13 mouse cellular contexts compared by ENCODE assay signal in genomic region chr2:166654875-166655274, GRCm38 (mm10).
"Had no signal": no experiment of that assay in that cellular context is flagged by ENCODE, and none has a peak within 500 bp of the region (broad histone marks: within the 10 kb centered on the region; RNA-seq: fewer than 3 reads in every experiment).

No protein-coding gene starts in this region.

- H3K9ac ChIP-seq: kidney, embryonic 15.5 days; limb, embryonic 15.5 days; liver, embryonic 12.5 days; lung, embryonic 14.5 days; midbrain, embryonic 12.5 days; neural tube, embryonic 12.5 days had no signal

- H3K36me3 ChIP-seq: kidney, embryonic 15.5 days; limb, embryonic 15.5 days; liver, embryonic 12.5 days; midbrain, embryonic 12.5 days; neural tube, embryonic 12.5 days had no signal

- DNase-seq: kidney, postnatal 14 days; lung, embryonic 14.5 days; lung, postnatal 14 days; retina, postnatal 1 day; right cerebral cortex, postnatal 25 days; thymus, postnatal 4 days had no signal

- H3K4me2 ChIP-seq: kidney, embryonic 15.5 days; limb, embryonic 15.5 days; lung, embryonic 14.5 days; midbrain, embryonic 12.5 days had no signal

- H3K27ac ChIP-seq: kidney, embryonic 15.5 days; left cerebral cortex, adult 2 months; limb, embryonic 15.5 days had no signal

- H3K4me3 ChIP-seq: kidney, embryonic 15.5 days; left cerebral cortex, adult 2 months; limb, embryonic 15.5 days; liver, embryonic 12.5 days; megakaryocyte, embryonic 14.5 days; midbrain, embryonic 12.5 days; neural tube, embryonic 12.5 days had no signal

- H3K27me3 ChIP-seq: kidney, embryonic 15.5 days; limb, embryonic 15.5 days; liver, embryonic 12.5 days; midbrain, embryonic 12.5 days; neural tube, embryonic 12.5 days had no signal

- ATAC-seq: liver, embryonic 12.5 days had no signal

- H3K9me3 ChIP-seq: kidney, embryonic 15.5 days; limb, embryonic 15.5 days; liver, embryonic 12.5 days; megakaryocyte, embryonic 14.5 days; midbrain, embryonic 12.5 days; neural tube, embryonic 12.5 days had no signal
